Mouse (Mus musculus) embryo, embryonic 10.5 days (tissue): ENCODE measurements around the gene Gm973.

Experiments used
- DNase-seq: peaks from one replicate; pipeline ENCODE4 v3.0.0-alpha.2; 2015; ENCODE audit warnings: low spot score

The Gm973 gene

GRCm38 (mm10) chr1:59492432-59492831 lies 23.6 kb upstream of the Gm973 start:
- no peak for DNase-seq

GRCm38 (mm10) chr1:59495970-59496369 lies 20.1 kb upstream of the Gm973 start:
- no peak for DNase-seq

GRCm38 (mm10) chr1:59497741-59498613 lies 18.1 kb upstream of the Gm973 start:
- no peak for DNase-seq

- DNase-seq: no peak
These were observed 16.7 kb upstream of the Gm973 start for GRCm38 (mm10) chr1:59499327-59499726.

GRCm38 (mm10) chr1:59502355-59502754 lies 13.7 kb upstream of the Gm973 start:
- no peak for DNase-seq

GRCm38 (mm10) chr1:59503659-59504301 lies 12.3 kb upstream of the Gm973 start:
- DNase-seq: no peak

- no peak for DNase-seq
These were observed 11.8 kb upstream of the Gm973 start for GRCm38 (mm10) chr1:59504302-59504700.

- peak; percentile 39 for DNase-seq
These were observed 7.5 kb upstream of the Gm973 start for GRCm38 (mm10) chr1:59508463-59509139.

GRCm38 (mm10) chr1:59511566-59512270 lies 4.3 kb upstream of the Gm973 start:
- no peak for DNase-seq

GRCm38 (mm10) chr1:59520226-59520837 lies 4.3 kb downstream of the Gm973 start:
- DNase-seq: peak; percentile 50

- DNase-seq: no peak
These were observed 6.4 kb downstream of the Gm973 start for GRCm38 (mm10) chr1:59522456-59522855.

GRCm38 (mm10) chr1:59523378-59523958 lies 7.4 kb downstream of the Gm973 start:
- DNase-seq: peak; percentile 40

GRCm38 (mm10) chr1:59524071-59524470 lies 8.0 kb downstream of the Gm973 start:
- DNase-seq: peak; percentile 67

GRCm38 (mm10) chr1:59524759-59525158 lies 8.7 kb downstream of the Gm973 start:
- no peak for DNase-seq

GRCm38 (mm10) chr1:59527219-59527618 lies 11.2 kb downstream of the Gm973 start:
- no peak for DNase-seq

- DNase-seq: no peak
These were observed 19.1 kb downstream of the Gm973 start for GRCm38 (mm10) chr1:59534976-59535810.

GRCm38 (mm10) chr1:59538381-59538780 lies 22.3 kb downstream of the Gm973 start:
- DNase-seq: no peak

GRCm38 (mm10) chr1:59540537-59541148 lies 24.6 kb downstream of the Gm973 start:
- DNase-seq: peak; percentile 38

GRCm38 (mm10) chr1:59541271-59542020 lies 25.4 kb downstream of the Gm973 start:
- DNase-seq: peak; percentile 38
